Mouse (Mus musculus) midbrain, embryonic 11.5 days (tissue): ENCODE measurements around the gene Arid1a. TPM values are rescaled to one million over a fixed set of nuclear protein-coding genes. Genes with fewer than 3 reads are reported as not detected.

Source experiments
- ATAC-seq: fragments of 200-750 bp; cut with Nextera tagmentation; 2 replicates; pipeline ENCODE4 v1.8.0; 2017; ENCODE audit warnings: moderate TSS enrichment, moderate library complexity; ENCODE audit not compliant: low FRiP score
- DNase-seq: peaks from one replicate; pipeline ENCODE4 v3.0.0; 2015; ENCODE audit warnings: low spot score; ENCODE audit errors: missing footprints
- H3K27ac ChIP-seq: fragments of 300-500 bp; sonication (generic); 2 replicates; pipeline ENCODE4 v1.5.1; 2014; ENCODE audit warnings: low read depth, low read length
- H3K27me3 ChIP-seq: fragments of 300-500 bp; sonication (generic); 2 replicates; pipeline ENCODE4 v1.6.1; 2014; ENCODE audit warnings: mild to moderate bottlenecking, low read length, moderate library complexity, mixed read lengths; ENCODE audit not compliant: control insufficient read depth, insufficient read depth
- H3K36me3 ChIP-seq: fragments of 300-500 bp; sonication (generic); 2 replicates; pipeline ENCODE4 v1.6.1; 2014; ENCODE audit warnings: mild to moderate bottlenecking, low read length, moderate library complexity, mixed read lengths; ENCODE audit not compliant: control insufficient read depth, insufficient read depth
- H3K4me1 ChIP-seq: fragments of 300-500 bp; sonication (generic); 2 replicates; pipeline ENCODE4 v1.6.1; 2014; ENCODE audit warnings: low read length; ENCODE audit not compliant: control insufficient read depth, insufficient read depth
- H3K4me2 ChIP-seq: fragments of 300-500 bp; sonication (generic); 2 replicates; pipeline ENCODE4 v1.6.1; 2014; ENCODE audit warnings: mild to moderate bottlenecking, moderate library complexity
- H3K4me3 ChIP-seq: fragments of 300-500 bp; sonication (generic); 2 replicates; pipeline ENCODE4 v1.5.1; 2014; ENCODE audit warnings: low read depth, low read length
- H3K9ac ChIP-seq: fragments of 300-500 bp; sonication (generic); 2 replicates; pipeline ENCODE4 v1.6.1; 2014; ENCODE audit warnings: low read length
- H3K9me3 ChIP-seq: fragments of 300-500 bp; sonication (generic); 2 replicates; pipeline ENCODE4 v1.6.1; 2016; ENCODE audit warnings: low read length; ENCODE audit not compliant: control insufficient read depth
- WGBS: fragments of 180-500 bp; shearing (Covaris S2); extraction: QIAGEN DNeasy Blood & Tissue Kit; methylation state at CpG from one replicate; pipeline ENCODE4 v1.1.7; 2014; 5-methylcytosine and 5-hydroxymethylcytosine counted together
- polyA plus RNA-seq: library from polyadenylated mRNA; unstranded; fragments of >200 nt; fragmentation: Nextera tagmentation; extraction: Ambion mirVana; gene quantifications from 2 replicates; pipeline ENCODE4 v1.2.1, GENCODE M21; 2014

Arid1a gene
- polyA plus RNA-seq, 1 experiment from 2014 or later: 39.1 TPM

GRCm38 (mm10) chr4:133672845-133673647, 83.5 kb downstream of the Arid1a start:
- no peak for DNase-seq
- Histone ChIP-seq H3K4me2 (peak overlapping the region; percentile 56), H3K27me3 (no peaks in the 10 kb centered on the region), H3K4me1 (peaks cover 24% of the 10 kb centered on the region), H3K9ac (peak overlapping the region; percentile 84), H3K27ac (peak overlapping the region; percentile 99), H3K4me3 (peak overlapping the region; percentile 73), H3K36me3 (no peaks in the 10 kb centered on the region), H3K9me3 (no peaks in the 10 kb centered on the region)
- 5% methylated on average over 24 of the region's 24 CpGs for WGBS
- no peak for ATAC-seq

GRCm38 (mm10) chr4:133671881-133672844, 84.4 kb downstream of the Arid1a start, which contains the start of gene Pigv:
TSS of gene Pigv (minus strand) at chr4:133672647.
- Histone ChIP-seq H3K27ac (peak within 1 kb of the TSS; percentile 99), H3K4me1 (peaks cover 24% of the 10 kb centered on the region), H3K9ac (peak within 1 kb of the TSS; percentile 84), H3K36me3 (no peaks in the 10 kb centered on the region), H3K9me3 (no peaks in the 10 kb centered on the region), H3K4me3 (peak within 1 kb of the TSS; percentile 73), H3K27me3 (no peaks in the 10 kb centered on the region), H3K4me2 (peak within 1 kb of the TSS; percentile 56)
- ATAC-seq (peak; percentile 92), DNase-seq (peak; percentile 99)
- under 1% methylated on average over 72 of the region's 76 CpGs for WGBS

- Histone ChIP-seq H3K4me1 (peaks cover 19% of the 10 kb centered on the region), H3K27ac (peak overlapping the region; percentile 32; the same call in 1 of the 2 replicates), H3K27me3 (no peaks in the 10 kb centered on the region), H3K36me3 (no peaks in the 10 kb centered on the region), H3K9me3 (no peaks in the 10 kb centered on the region), H3K4me3 (peak overlapping the region; percentile 73), H3K9ac (peak overlapping the region; percentile 84), H3K4me2 (peak overlapping the region; percentile 56)
- no peak for ATAC-seq
- WGBS: 6% methylated on average over 13 of the region's 13 CpGs
- peak; percentile 97 for DNase-seq
Observed at GRCm38 (mm10) chr4:133671184-133671880, 85.2 kb downstream of the Arid1a start.

GRCm38 (mm10) chr4:133669652-133670210, 86.8 kb downstream of the Arid1a start:
- ATAC-seq (no peak), DNase-seq (no peak)
- WGBS: 71% methylated on average over 6 of the region's 6 CpGs
- Histone ChIP-seq H3K27ac (no peak overlapping the region), H3K9me3 (no peaks in the 10 kb centered on the region), H3K4me1 (peaks cover 15% of the 10 kb centered on the region), H3K4me3 (no peak overlapping the region), H3K9ac (no peak overlapping the region), H3K4me2 (no peak overlapping the region), H3K27me3 (no peaks in the 10 kb centered on the region), H3K36me3 (no peaks in the 10 kb centered on the region)

- WGBS: 77% methylated on average over 3 of the region's 3 CpGs
- DNase-seq (no peak), ATAC-seq (no peak)
- no peak overlapping the region for H3K27ac ChIP-seq
- H3K36me3 ChIP-seq: no peaks in the 10 kb centered on the region
- H3K4me1 ChIP-seq: peaks cover 12% of the 10 kb centered on the region
- H3K27me3 ChIP-seq: no peaks in the 10 kb centered on the region
- no peak overlapping the region for H3K9ac ChIP-seq
- no peak overlapping the region for H3K4me2 ChIP-seq
- H3K4me3 ChIP-seq: no peak overlapping the region
- H3K9me3 ChIP-seq: no peaks in the 10 kb centered on the region
Observed at GRCm38 (mm10) chr4:133668537-133668936, 88.0 kb downstream of the Arid1a start.

- Histone ChIP-seq H3K4me1 (peaks cover 7% of the 10 kb centered on the region), H3K27me3 (no peaks in the 10 kb centered on the region), H3K27ac (no peak overlapping the region), H3K4me3 (no peak overlapping the region), H3K36me3 (no peaks in the 10 kb centered on the region; the same call in 1 of the 2 replicates), H3K9me3 (no peaks in the 10 kb centered on the region), H3K9ac (no peak overlapping the region), H3K4me2 (no peak overlapping the region)
- no peak for DNase-seq
- ATAC-seq: no peak
- 89% methylated on average over 6 of the region's 6 CpGs for WGBS
Observed at GRCm38 (mm10) chr4:133666199-133666598, 90.4 kb downstream of the Arid1a start.

GRCm38 (mm10) chr4:133665118-133665517, 91.5 kb downstream of the Arid1a start:
- H3K4me3 ChIP-seq: no peak overlapping the region
- no peaks in the 10 kb centered on the region; the same call in 1 of the 2 replicates for H3K36me3 ChIP-seq
- H3K27ac ChIP-seq: no peak overlapping the region
- H3K4me1 ChIP-seq: peaks cover 9% of the 10 kb centered on the region
- H3K27me3 ChIP-seq: no peaks in the 10 kb centered on the region
- no peak for DNase-seq
- ATAC-seq: no peak
- no peaks in the 10 kb centered on the region for H3K9me3 ChIP-seq
- WGBS: 52% methylated on average over 11 of the region's 11 CpGs
- no peak overlapping the region for H3K4me2 ChIP-seq
- peak overlapping the region; percentile 9; the same call in 1 of the 2 replicates for H3K9ac ChIP-seq

- Histone ChIP-seq H3K4me3 (no peak overlapping the region), H3K9me3 (no peaks in the 10 kb centered on the region), H3K4me1 (peaks cover 14% of the 10 kb centered on the region), H3K9ac (no peak overlapping the region), H3K4me2 (no peak overlapping the region), H3K27ac (no peak overlapping the region), H3K27me3 (no peaks in the 10 kb centered on the region), H3K36me3 (no peaks in the 10 kb centered on the region; the same call in 1 of the 2 replicates)
- DNase-seq (peak; percentile 28), ATAC-seq (no peak)
- 86% methylated on average over 8 of the region's 8 CpGs for WGBS
Observed at GRCm38 (mm10) chr4:133662945-133663344, 93.6 kb downstream of the Arid1a start.
